Mouse (Mus musculus) spleen, adult 2 months (tissue): ENCODE data around the gene Clasrp.

ENCODE experiments used
- CTCF ChIP-seq: fragments of 200-500 bp; IDR thresholded peaks from 2 replicates; pipeline ENCODE4 v1.5.1; 2011; ENCODE audit warnings: mild to moderate bottlenecking, inconsistent platforms; ENCODE audit not compliant: insufficient read depth, insufficient read length, insufficient replicate concordance; ENCODE audit errors: extremely low read depth
- POLR2A ChIP-seq: fragments of 200-500 bp; IDR thresholded peaks from 2 replicates; pipeline ENCODE4 v1.6.1; 2011; ENCODE audit warnings: low read depth, low read length, inconsistent platforms

- TF ChIP-seq CTCF (no peak), POLR2A (no peak)
Measured at GRCm38 (mm10) chr7:19610969-19611368, 6.7 kb upstream of the Clasrp start.
